Mouse (Mus musculus): Measurements from ENCODE around the gene Ccl27b.
"Not testable (repeated sequence)": the region's sequence is repeated elsewhere in the genome, so short reads cannot be mapped to it uniquely, and the experiment has no call there.

The Ccl27b gene

GRCm38 (mm10) chr4:42654951-42655350 is at the start of gene Ccl27b:
Ccl27b (plus strand) TSS chr4:42655251.
- not testable (repeated sequence) for DNase-seq (ENCODE audit: low read depth, low spot score)

GRCm38 (mm10) chr4:42611895-42612294 is 43.2 kb upstream of the Ccl27b start, which contains the start of gene Gm10591:
Gm10591 (plus strand) TSS chr4:42612195.
- not testable (repeated sequence) for DNase-seq (ENCODE audit: low read depth, low spot score)

GRCm38 (mm10) chr4:42629419-42629818 is 25.6 kb upstream of the Ccl27b start, which contains the start of gene Gm2564:
Gm2564 (plus strand) TSS chr4:42629719.
- not testable (repeated sequence) for DNase-seq (ENCODE audit: low read depth, low spot score)

DNA sequence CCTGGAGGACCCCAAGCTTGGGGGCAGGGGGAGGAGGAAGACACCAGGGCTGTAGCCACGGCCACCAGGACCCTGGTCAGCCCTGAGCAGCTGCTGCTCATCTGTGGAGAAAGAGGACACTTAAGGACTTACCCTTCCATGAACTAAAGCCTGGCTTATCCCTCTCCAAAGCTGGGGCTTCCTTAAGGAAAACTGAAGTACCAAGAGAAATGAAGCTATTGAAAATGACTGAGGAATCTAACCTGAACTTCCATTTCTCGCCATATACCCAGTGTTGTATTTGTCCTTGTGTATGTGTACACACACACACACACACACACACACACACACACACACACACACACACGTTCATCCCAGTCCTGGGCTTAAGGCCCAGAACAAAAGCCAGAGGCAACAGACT is 6.7 kb downstream of the Ccl27b start, which contains the start of gene Il11ra2:
Gene Il11ra2 (minus strand): TSS at position 101 of the 400 bp plus-strand sequence.
- not testable (repeated sequence) for DNase-seq (ENCODE audit: low read depth, low spot score)

GRCm38 (mm10) chr4:42675415-42675814 is 20.4 kb downstream of the Ccl27b start:
- DNase-seq (ENCODE audit: low read depth, low spot score), result not testable (repeated sequence)

GRCm38 (mm10) chr4:42679365-42679764 is 24.3 kb downstream of the Ccl27b start:
- DNase-seq (ENCODE audit: low read depth, low spot score), result not testable (repeated sequence)

DNA sequence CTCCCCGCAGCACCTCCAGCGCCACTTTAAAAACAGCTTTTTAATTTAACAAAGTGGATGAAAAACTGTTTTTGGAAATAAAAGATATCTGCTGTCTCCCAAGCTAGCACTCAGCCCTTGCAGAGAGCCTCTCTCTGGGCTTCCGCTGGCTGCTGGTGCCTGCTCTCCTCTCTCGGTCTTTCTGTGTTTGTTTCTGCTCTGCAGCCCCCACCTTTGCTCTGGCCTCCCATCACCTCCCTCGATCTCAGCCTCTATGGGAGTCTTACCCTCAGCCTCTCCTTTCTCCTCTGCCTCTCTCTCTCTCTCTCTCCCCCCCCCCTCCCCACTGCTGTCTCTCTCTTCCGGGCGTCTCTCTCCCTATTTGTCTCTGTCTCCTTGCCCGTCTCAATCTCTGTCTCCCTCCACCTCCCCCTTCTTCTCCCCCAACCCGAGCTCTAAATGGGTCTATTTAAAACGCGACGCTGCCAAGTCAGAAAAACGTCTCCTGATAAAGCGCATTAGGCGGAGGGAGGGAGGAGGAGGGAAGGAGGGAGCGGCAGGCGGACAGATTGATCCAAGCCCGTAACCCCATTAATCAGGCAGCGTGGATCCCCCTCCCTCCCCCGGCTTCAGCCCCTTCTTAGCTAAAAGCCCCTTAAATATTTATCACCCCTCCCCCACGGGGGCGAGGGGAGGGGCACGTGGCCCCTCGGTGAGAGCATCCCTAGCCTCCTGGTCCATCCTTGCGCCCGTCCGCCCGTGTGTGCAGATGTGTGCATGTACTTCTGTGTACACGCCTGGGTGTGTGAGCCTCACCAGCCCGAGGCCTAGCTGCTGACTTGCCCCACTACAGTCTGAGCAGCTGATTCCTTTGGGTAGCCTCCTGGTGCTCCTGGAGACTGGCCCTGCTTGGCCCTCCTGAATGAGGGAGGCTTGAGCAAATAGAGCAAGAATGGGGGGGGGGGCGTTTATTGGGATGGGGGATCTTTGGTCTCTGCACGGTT is 25.6 kb downstream of the Ccl27b start:
- DNase-seq (ENCODE audit: low read depth, low spot score), result not testable (repeated sequence)

DNA sequence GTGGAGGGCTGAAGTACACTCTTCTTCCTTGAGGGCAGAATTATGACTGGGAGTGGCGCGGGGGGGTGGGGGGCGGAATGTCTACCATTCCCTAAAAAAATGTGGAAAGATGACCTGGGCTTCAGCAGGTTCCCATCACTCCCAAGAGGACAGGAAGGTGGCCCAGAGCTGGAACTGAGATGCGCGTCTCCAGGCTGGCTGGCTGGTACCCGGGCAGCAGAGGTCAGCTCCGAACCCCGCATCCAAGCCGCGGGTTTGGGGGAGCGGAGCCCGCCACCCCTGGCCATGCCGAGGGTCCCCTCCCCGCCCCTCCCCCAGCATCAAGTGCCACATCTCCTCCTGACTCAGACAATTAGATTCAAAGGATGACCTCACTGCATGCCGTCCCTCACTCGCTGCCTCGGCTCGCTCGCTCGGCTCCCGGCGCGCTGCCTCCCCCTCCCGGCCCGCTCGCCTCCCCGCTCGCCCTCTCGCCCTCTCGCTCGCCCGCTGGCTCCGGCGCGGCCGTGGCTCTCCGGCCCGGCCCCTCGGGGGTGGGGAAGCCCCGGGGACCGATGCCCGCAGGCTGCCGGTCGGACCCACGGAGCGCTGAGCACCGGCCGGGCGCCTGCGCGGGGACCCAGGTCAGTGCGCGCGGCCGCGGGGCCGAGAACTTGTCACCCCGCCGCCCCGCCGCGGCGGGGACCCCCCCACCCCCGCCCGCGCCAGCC is 26.6 kb downstream of the Ccl27b start:
- not testable (repeated sequence) for DNase-seq (ENCODE audit: low read depth, low spot score)

DNA sequence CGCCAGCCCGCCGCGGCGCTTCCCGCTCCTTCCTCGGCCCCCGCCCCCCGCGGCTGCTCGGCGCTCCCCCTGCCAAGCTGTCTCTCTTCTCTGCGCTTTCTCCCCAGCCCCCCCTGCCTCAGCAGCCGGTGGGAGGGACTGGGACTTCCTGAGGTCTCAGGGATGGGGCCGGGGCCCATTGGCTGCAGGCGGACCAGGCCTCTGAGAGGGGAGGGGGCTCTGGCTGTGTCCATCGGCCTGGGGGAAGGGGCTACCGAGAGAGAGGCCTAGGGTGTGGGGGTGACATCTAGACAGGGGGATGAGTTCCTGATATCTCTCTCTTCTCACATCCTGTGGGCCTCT is 27.1 kb downstream of the Ccl27b start:
- not testable (repeated sequence) for DNase-seq (ENCODE audit: low read depth, low spot score)

Data from A20 (cell line).